Mouse (Mus musculus): ENCODE measurements around the gene Cabp7. TPM values are rescaled to one million over a fixed set of nuclear protein-coding genes. Genes with fewer than 3 reads are reported as not detected.
A peak's percentile ranks its signal among the peaks of the same experiment; 100 is the strongest.
"Not testable (repeated sequence)": the region's sequence is repeated elsewhere in the genome, so short reads cannot be mapped to it uniquely, and the experiment has no call there.

Gene Cabp7
- total RNA-seq, 2 experiments from 2014 or later = 0.66 to 0.69 TPM

- intact Hi-C loops (cut with DNase I; ENCODE audit: low total_unique reads) = no loop called here
Measured at GRCm38 (mm10) chr11:4715596-4715995, 31.0 kb downstream of the Cabp7 start.

GRCm38 (mm10) chr11:4714727-4715126 is 31.9 kb downstream of the Cabp7 start:
- no peak for DNase-seq
- intact Hi-C loops (cut with DNase I; ENCODE audit: low total_unique reads) = no loop called here

More at GRCm38 (mm10) chr11:4715596-4715995, 31.0 kb downstream of the Cabp7 start:
- DNase-seq = no peak

- intact Hi-C loops (cut with DNase I; ENCODE audit: low total_unique reads) = no loop called here
- DNase-seq = no peak
Measured at GRCm38 (mm10) chr11:4712822-4713221, 33.8 kb downstream of the Cabp7 start.

- DNase-seq; intact Hi-C loops (cut with DNase I; ENCODE audit: low total_unique reads): not testable (repeated sequence)
Measured at GRCm38 (mm10) chr11:4710188-4710587, 36.4 kb downstream of the Cabp7 start.

GRCm38 (mm10) chr11:4705178-4705577 is 41.4 kb downstream of the Cabp7 start:
- intact Hi-C loops (cut with DNase I; ENCODE audit: low total_unique reads) = no loop called here
- DNase-seq = no peak

GRCm38 (mm10) chr11:4704072-4704964 is 42.3 kb downstream of the Cabp7 start, which contains the start of the genes Uqcr10 and Zmat5:
Gene Uqcr10, minus strand, starts transcription at chr11:4704342.
Gene Zmat5, plus strand, starts transcription at chr11:4704678.
- intact Hi-C loops (cut with DNase I; ENCODE audit: low total_unique reads) = no loop called here
- DNase-seq = peak; percentile 93

GRCm38 (mm10) chr11:4703688-4704071 is 42.9 kb downstream of the Cabp7 start:
- intact Hi-C loops (cut with DNase I; ENCODE audit: low total_unique reads) = no loop called here

GRCm38 (mm10) chr11:4700726-4701125 is 45.9 kb downstream of the Cabp7 start:
- intact Hi-C loops (cut with DNase I; ENCODE audit: low total_unique reads) = no loop called here
- DNase-seq = no peak

More at GRCm38 (mm10) chr11:4703688-4704071, 42.9 kb downstream of the Cabp7 start:
- no peak for DNase-seq

GRCm38 (mm10) chr11:4697043-4697983 is 49.3 kb downstream of the Cabp7 start:
- peak; percentile 62 for DNase-seq
- intact Hi-C loops (cut with DNase I; ENCODE audit: low total_unique reads) = no loop called here

GRCm38 (mm10) chr11:4692162-4692561 is 54.4 kb downstream of the Cabp7 start:
- intact Hi-C loops (cut with DNase I; ENCODE audit: low total_unique reads) = no loop called here

GRCm38 (mm10) chr11:4691213-4691612 is 55.4 kb downstream of the Cabp7 start:
- intact Hi-C loops (cut with DNase I; ENCODE audit: low total_unique reads) = no loop called here

More at GRCm38 (mm10) chr11:4692162-4692561, 54.4 kb downstream of the Cabp7 start:
- no peak for DNase-seq

GRCm38 (mm10) chr11:4690353-4690752 is 56.2 kb downstream of the Cabp7 start:
- DNase-seq = no peak
- intact Hi-C loops (cut with DNase I; ENCODE audit: low total_unique reads) = no loop called here

More at GRCm38 (mm10) chr11:4691213-4691612, 55.4 kb downstream of the Cabp7 start:
- peak; percentile 26 for DNase-seq

- intact Hi-C loops (cut with DNase I; ENCODE audit: low total_unique reads) = no loop called here
- no peak for DNase-seq
Measured at GRCm38 (mm10) chr11:4688632-4689380, 57.8 kb downstream of the Cabp7 start.

- intact Hi-C loops (cut with DNase I; ENCODE audit: low total_unique reads) = no loop called here
- DNase-seq = no peak
Measured at GRCm38 (mm10) chr11:4687874-4688273, 58.7 kb downstream of the Cabp7 start.

GRCm38 (mm10) chr11:4687027-4687426 is 59.6 kb downstream of the Cabp7 start:
- intact Hi-C loops (cut with DNase I; ENCODE audit: low total_unique reads) = no loop called here
- DNase-seq = no peak

Measured in gastrocnemius, postnatal 14 days (tissue).